9 mouse cellular contexts compared by ENCODE assay signal in genomic region chr8:120599504-120599903, GRCm38 (mm10). TPM values are rescaled to one million over a fixed set of nuclear protein-coding genes. Genes with fewer than 3 reads are reported as not detected.
A peak's percentile ranks its signal among the peaks of the same experiment; 100 is the strongest.
DNase-seq lines count a peak whose midpoint lies in the region; ATAC-seq and TF ChIP-seq lines count a peak whose summit lies in the region.
"Had no signal": no experiment of that assay in that cellular context is flagged by ENCODE, and none has a peak within 500 bp of the region (broad histone marks: within the 10 kb centered on the region; RNA-seq: fewer than 3 reads in every experiment).

No protein-coding gene starts in this region.

- H3K27ac ChIP-seq in kidney, adult 2 months (ENCODE audit: insufficient read depth, low read depth, low read length): no peak overlapping the region
- no peak overlapping the region for H3K27ac ChIP-seq in kidney, embryonic 15.5 days
- H3K27ac ChIP-seq in bone marrow, adult 2 months (ENCODE audit: control insufficient read depth, insufficient read depth, low read depth, low read length, poor library complexity): no peak overlapping the region
- no peak overlapping the region for H3K27ac ChIP-seq in hindbrain, postnatal 0 days
- H3K27ac ChIP-seq in limb, embryonic 10.5 days: no peak overlapping the region
- H3K27ac ChIP-seq: neural tube, embryonic 13.5 days had no signal

- H3K27me3 ChIP-seq in kidney, adult 2 months (replicated peaks; ENCODE audit: control insufficient read depth, insufficient read depth, low read length): no peaks in the 10 kb centered on the region
- no peaks in the 10 kb centered on the region for H3K27me3 ChIP-seq in kidney, embryonic 15.5 days
- H3K27me3 ChIP-seq in hindbrain, postnatal 0 days (ENCODE audit: insufficient read depth, low read length): no peaks in the 10 kb centered on the region
- H3K27me3 ChIP-seq in limb, embryonic 10.5 days (ENCODE audit: low read depth, poor library complexity, severe bottlenecking): peaks cover 24% of the 10 kb centered on the region
- H3K27me3 ChIP-seq: neural tube, embryonic 13.5 days had no signal

- no peaks in the 10 kb centered on the region for H3K36me3 ChIP-seq in kidney, adult 2 months (ENCODE audit: control insufficient read depth, insufficient read depth, low read length)
- H3K36me3 ChIP-seq in kidney, embryonic 15.5 days: no peaks in the 10 kb centered on the region
- H3K36me3 ChIP-seq in hindbrain, postnatal 0 days (ENCODE audit: insufficient read depth, low read length): no peaks in the 10 kb centered on the region
- H3K36me3 ChIP-seq in limb, embryonic 10.5 days: no peaks in the 10 kb centered on the region
- H3K36me3 ChIP-seq: neural tube, embryonic 13.5 days had no signal

- TF ChIP-seq CTCF in kidney, adult 2 months (conservative IDR thresholded peaks at IDR 0.05; ENCODE audit: insufficient read depth, insufficient read length, low read depth, low read length): peak; percentile 88
- TF ChIP-seq CTCF in bone marrow, adult 2 months (IDR thresholded peaks at IDR 0.05; ENCODE audit: control insufficient read depth, insufficient read depth, low read length): peak; percentile 80
- peak; percentile 74 for TF ChIP-seq CTCF in hindbrain, postnatal 0 days (IDR thresholded peaks at IDR 0.05; ENCODE audit: low read depth)

- 0 out of 2 replicates have a peak, but pooled peaks cover 3% of the 10 kb centered on the region for H3K9me3 ChIP-seq in kidney, embryonic 15.5 days (replicated peaks)
- no peaks in the 10 kb centered on the region for H3K9me3 ChIP-seq in hindbrain, postnatal 0 days (ENCODE audit: low read length)
- no peaks in the 10 kb centered on the region for H3K9me3 ChIP-seq in limb, embryonic 10.5 days (replicated peaks)
- H3K9me3 ChIP-seq: neural tube, embryonic 13.5 days had no signal

- H3K4me1 ChIP-seq in kidney, adult 2 months (ENCODE audit: control insufficient read depth, insufficient read depth, low read length): no peaks in the 10 kb centered on the region
- H3K4me1 ChIP-seq in kidney, embryonic 15.5 days: peaks cover 20% of the 10 kb centered on the region
- no peaks in the 10 kb centered on the region for H3K4me1 ChIP-seq in bone marrow, adult 2 months (ENCODE audit: control insufficient read depth, insufficient read depth, low read length)
- H3K4me1 ChIP-seq in hindbrain, postnatal 0 days (ENCODE audit: insufficient read depth, low read length): no peaks in the 10 kb centered on the region; the same call in 1 of the 2 replicates
- H3K4me1 ChIP-seq in limb, embryonic 10.5 days: peaks cover 20% of the 10 kb centered on the region

- H3K4me3 ChIP-seq in kidney, adult 2 months (ENCODE audit: insufficient read depth, low read depth, low read length): no peak overlapping the region
- H3K4me3 ChIP-seq in kidney, embryonic 15.5 days (replicated peaks): no peak overlapping the region
- H3K4me3 ChIP-seq in bone marrow, adult 2 months (replicated peaks; ENCODE audit: control insufficient read depth, low read depth, low read length): no peak overlapping the region
- no peak overlapping the region for H3K4me3 ChIP-seq in hindbrain, postnatal 0 days (ENCODE audit: low read length)
- no peak overlapping the region for H3K4me3 ChIP-seq in limb, embryonic 10.5 days
- H3K4me3 ChIP-seq: neural tube, embryonic 13.5 days had no signal

- ATAC-seq in kidney, embryonic 15.5 days (replicated peaks; ENCODE audit: low FRiP score): no peak
- 0 out of 2 replicates have a peak, but pooled peaks have one; percentile 46 for ATAC-seq in erythroblast, adult 5-6 weeks (replicated peaks; ENCODE audit: low FRiP score, poor library complexity, severe bottlenecking)
- no peak for ATAC-seq in hindbrain, postnatal 0 days

- no peak overlapping the region for H3K9ac ChIP-seq in kidney, embryonic 15.5 days
- H3K9ac ChIP-seq in hindbrain, postnatal 0 days (replicated peaks; ENCODE audit: low read length): no peak overlapping the region
- H3K9ac ChIP-seq: neural tube, embryonic 13.5 days had no signal

- no peak overlapping the region for H3K4me2 ChIP-seq in kidney, embryonic 15.5 days
- no peak overlapping the region for H3K4me2 ChIP-seq in hindbrain, postnatal 0 days (ENCODE audit: low read depth, low read length)
- H3K4me2 ChIP-seq: neural tube, embryonic 13.5 days had no signal

- 52% methylated on average over 7 of the region's 7 CpGs for WGBS in kidney, adult 2 months
- WGBS in kidney, embryonic 15.5 days: 61% methylated on average over 7 of the region's 7 CpGs
- WGBS in bone marrow, adult 2 months: 25% methylated on average over 7 of the region's 7 CpGs
- WGBS in hindbrain, postnatal 0 days: 54% methylated on average over 7 of the region's 7 CpGs
- 53% methylated on average over 7 of the region's 7 CpGs for WGBS in limb, embryonic 10.5 days

- peak; percentile 90 for DNase-seq in kidney, adult 2 months
- peak; percentile 82 for DNase-seq in hindbrain, postnatal 0 days (ENCODE audit: low spot score)
- DNase-seq in limb, embryonic 10.5 days (ENCODE audit: low spot score): peak; percentile 74
- DNase-seq in ovary, postnatal 10 days (ENCODE audit: low spot score): peak; percentile 63
- peak; percentile 83 for DNase-seq in thymus, postnatal 14 days

- TF ChIP-seq POLR2A in kidney, adult 2 months (IDR thresholded peaks at IDR 0.05; ENCODE audit: low read depth, low read length): no peak
- no peak for TF ChIP-seq POLR2A in bone marrow, adult 2 months (IDR thresholded peaks at IDR 0.05; ENCODE audit: borderline replicate concordance, control insufficient read depth, low read depth, low read length)

RNA-seq across cellular contexts. Expression of gene Gins2, which starts 10.4 kb away (rescaled TPM):
- 6.4 and 6.9 TPM in 2 replicates for polyA plus RNA-seq in kidney, adult 2 months (2012; rRNA removed)
- polyA plus RNA-seq in kidney, embryonic 15.5 days (2015; fragmentation: Nextera tagmentation; extraction: Ambion mirVana): 107 and 110 TPM in 2 replicates
- 14.7 and 20.0 TPM in 2 replicates for polyA plus RNA-seq in bone marrow, adult 2 months (2011; ENCODE audit: insufficient read depth, insufficient read length, low replicate concordance, missing spikeins)
- 13.3 and 32.0 TPM in 2 replicates for total RNA-seq in erythroblast, adult 5-6 weeks (2015; ENCODE audit: low replicate concordance)
- total RNA-seq in erythroblast, adult 5-6 weeks (2017; ENCODE audit: low replicate concordance): 4.3 and 14.3 TPM in 2 replicates
- 2.8 and 12.3 TPM in 2 replicates for total RNA-seq in hindbrain, postnatal 0 days (2014; rRNA removed)
- 17.2 and 20.6 TPM in 2 replicates for polyA plus RNA-seq in hindbrain, postnatal 0 days (2015; fragmentation: Nextera tagmentation; extraction: Ambion mirVana)
- 153 and 167 TPM in 2 replicates for polyA plus RNA-seq in limb, embryonic 10.5 days (2016; fragmentation: Nextera tagmentation; extraction: Ambion mirVana)

RNA-seq across cellular contexts. Expression of gene 1190005I06Rik, which starts 47.9 kb away (rescaled TPM):
- polyA plus RNA-seq in kidney, adult 2 months (2012; rRNA removed): 4.6 and 6.8 TPM in 2 replicates
- polyA plus RNA-seq in kidney, embryonic 15.5 days (2015; fragmentation: Nextera tagmentation; extraction: Ambion mirVana): 3.0 and 4.0 TPM in 2 replicates
- not detected in 2 replicates for polyA plus RNA-seq in bone marrow, adult 2 months (2011; ENCODE audit: insufficient read depth, insufficient read length, low replicate concordance, missing spikeins)
- 2.3 TPM in 1 of 2 replicates, not detected in the other for total RNA-seq in erythroblast, adult 5-6 weeks (2015; ENCODE audit: low replicate concordance)
- 5.0 TPM in 1 of 2 replicates, not detected in the other for total RNA-seq in erythroblast, adult 5-6 weeks (2017; ENCODE audit: low replicate concordance)
- 12.3 and 26.5 TPM in 2 replicates for total RNA-seq in hindbrain, postnatal 0 days (2014; rRNA removed)
- 17.3 and 20.6 TPM in 2 replicates for polyA plus RNA-seq in hindbrain, postnatal 0 days (2015; fragmentation: Nextera tagmentation; extraction: Ambion mirVana)
- polyA plus RNA-seq in limb, embryonic 10.5 days (2016; fragmentation: Nextera tagmentation; extraction: Ambion mirVana): 2.7 and 3.4 TPM in 2 replicates
